Mouse (Mus musculus) embryonic facial prominence, embryonic 15.5 days (tissue): ENCODE results near the gene Il12rb2. TPM values are rescaled to one million over a fixed set of nuclear protein-coding genes. Genes with fewer than 3 reads are reported as not detected.

Source experiments
- ATAC-seq: fragments of 200-750 bp; cut with Nextera tagmentation; 2 replicates; pipeline ENCODE4 v1.8.0; 2017; ENCODE audit warnings: low read depth, moderate TSS enrichment; ENCODE audit not compliant: insufficient number of reproducible peaks, low FRiP score, low TSS enrichment
- H3K27ac ChIP-seq: fragments of 300-500 bp; sonication (generic); replicated peaks from 2 replicates; pipeline ENCODE4 v1.5.1; 2015; ENCODE audit warnings: mild to moderate bottlenecking, inconsistent platforms
- H3K27me3 ChIP-seq: fragments of 300-500 bp; sonication (generic); 2 replicates; pipeline ENCODE4 v1.6.1; 2015; ENCODE audit warnings: inconsistent platforms
- H3K36me3 ChIP-seq: fragments of 300-500 bp; sonication (generic); 2 replicates; pipeline ENCODE4 v1.6.1; 2015; ENCODE audit warnings: mild to moderate bottlenecking, inconsistent platforms
- H3K4me1 ChIP-seq: fragments of 300-500 bp; sonication (generic); 2 replicates; pipeline ENCODE4 v1.6.1; 2015; ENCODE audit warnings: inconsistent platforms
- H3K4me2 ChIP-seq: fragments of 300-500 bp; sonication (generic); replicated peaks from 2 replicates; pipeline ENCODE4 v1.6.1; 2015; ENCODE audit warnings: mild to moderate bottlenecking, inconsistent platforms
- H3K4me3 ChIP-seq: fragments of 300-500 bp; sonication (generic); replicated peaks from 2 replicates; pipeline ENCODE4 v1.5.1; 2015; ENCODE audit warnings: mild to moderate bottlenecking, inconsistent platforms
- H3K9ac ChIP-seq: fragments of 300-500 bp; sonication (generic); 2 replicates; pipeline ENCODE4 v1.6.1; 2015; ENCODE audit warnings: inconsistent platforms
- H3K9me3 ChIP-seq: fragments of 300-500 bp; sonication (generic); replicated peaks from 2 replicates; pipeline ENCODE4 v1.6.1; 2016; ENCODE audit warnings: inconsistent platforms
- WGBS: fragments of 180-500 bp; shearing (Covaris S2); methylation state at CpG from one replicate; pipeline ENCODE4 v1.1.7; 2015; 5-methylcytosine and 5-hydroxymethylcytosine counted together
- polyA plus RNA-seq: library from polyadenylated mRNA; unstranded; fragments of >200 nt; fragmentation: Nextera tagmentation; extraction: Ambion mirVana; gene quantifications from 2 replicates; pipeline ENCODE4 v1.2.1, GENCODE M21; 2015

Il12rb2 gene
- polyA plus RNA-seq, 1 experiment from 2014 or later = 0.19 TPM

- H3K36me3 ChIP-seq = no peaks in the 10 kb centered on the region
- no peak overlapping the region for H3K4me2 ChIP-seq
- no peaks in the 10 kb centered on the region for H3K9me3 ChIP-seq
- WGBS = 48% methylated on average over 5 of the region's 5 CpGs
- no peak for ATAC-seq
- H3K27me3 ChIP-seq = no peaks in the 10 kb centered on the region
- H3K4me3 ChIP-seq = no peak overlapping the region
- H3K4me1 ChIP-seq = peaks cover 12% of the 10 kb centered on the region
- no peak overlapping the region for H3K27ac ChIP-seq
- H3K9ac ChIP-seq = no peak overlapping the region
Measured at GRCm38 (mm10) chr6:67296126-67296525, 79.9 kb downstream of the Il12rb2 start.

GRCm38 (mm10) chr6:67292042-67292623, 83.9 kb downstream of the Il12rb2 start:
- H3K27me3 ChIP-seq = no peaks in the 10 kb centered on the region
- no peak overlapping the region for H3K4me2 ChIP-seq
- H3K4me3 ChIP-seq = no peak overlapping the region
- H3K9me3 ChIP-seq = no peaks in the 10 kb centered on the region
- H3K27ac ChIP-seq = no peak overlapping the region
- no peak for ATAC-seq
- 76% methylated on average over 5 of the region's 5 CpGs for WGBS
- H3K4me1 ChIP-seq = no peaks in the 10 kb centered on the region
- H3K9ac ChIP-seq = no peak overlapping the region
- peaks cover 10% of the 10 kb centered on the region for H3K36me3 ChIP-seq

- Histone ChIP-seq H3K9me3 (no peaks in the 10 kb centered on the region), H3K4me3 (no peak overlapping the region), H3K27me3 (no peaks in the 10 kb centered on the region), H3K9ac (no peak overlapping the region), H3K4me1 (no peaks in the 10 kb centered on the region), H3K4me2 (no peak overlapping the region), H3K36me3 (peaks cover 34% of the 10 kb centered on the region), H3K27ac (no peak overlapping the region)
- ATAC-seq = no peak
- WGBS = 74% methylated on average over 1 of the region's 1 CpGs
Measured at GRCm38 (mm10) chr6:67282897-67283296, 93.1 kb downstream of the Il12rb2 start.

- Histone ChIP-seq H3K36me3 (peaks cover 43% of the 10 kb centered on the region), H3K4me2 (no peak overlapping the region), H3K9me3 (no peaks in the 10 kb centered on the region), H3K4me3 (no peak overlapping the region), H3K27ac (no peak overlapping the region), H3K27me3 (no peaks in the 10 kb centered on the region), H3K9ac (no peak overlapping the region), H3K4me1 (no peaks in the 10 kb centered on the region)
- WGBS = 51% methylated on average over 9 of the region's 9 CpGs
- ATAC-seq = no peak
Measured at GRCm38 (mm10) chr6:67281614-67282197, 94.3 kb downstream of the Il12rb2 start.

- H3K27ac ChIP-seq = no peak overlapping the region
- H3K9ac ChIP-seq = no peak overlapping the region
- 74% methylated on average over 5 of the region's 5 CpGs for WGBS
- no peak overlapping the region for H3K4me2 ChIP-seq
- no peaks in the 10 kb centered on the region for H3K9me3 ChIP-seq
- no peak overlapping the region for H3K4me3 ChIP-seq
- H3K4me1 ChIP-seq = no peaks in the 10 kb centered on the region
- H3K27me3 ChIP-seq = no peaks in the 10 kb centered on the region
- no peak for ATAC-seq
- H3K36me3 ChIP-seq = peaks cover 47% of the 10 kb centered on the region
Measured at GRCm38 (mm10) chr6:67277944-67278343, 98.0 kb downstream of the Il12rb2 start.

- Histone ChIP-seq H3K27me3 (no peaks in the 10 kb centered on the region), H3K9me3 (no peaks in the 10 kb centered on the region), H3K9ac (no peak overlapping the region), H3K4me3 (peak overlapping the region; percentile 34), H3K36me3 (peaks cover 16% of the 10 kb centered on the region), H3K27ac (no peak overlapping the region), H3K4me2 (peak overlapping the region; percentile 49), H3K4me1 (no peaks in the 10 kb centered on the region)
- no peak for ATAC-seq
- 21% methylated on average over 2 of the region's 2 CpGs for WGBS
Measured at GRCm38 (mm10) chr6:67269459-67269858, 106.5 kb downstream of the Il12rb2 start.

GRCm38 (mm10) chr6:67268983-67269382, 107.0 kb downstream of the Il12rb2 start:
- H3K27ac ChIP-seq = no peak overlapping the region
- H3K4me2 ChIP-seq = peak overlapping the region; percentile 49
- H3K36me3 ChIP-seq = peaks cover 14% of the 10 kb centered on the region
- no peak overlapping the region for H3K9ac ChIP-seq
- no peak for ATAC-seq
- 6% methylated on average over 1 of the region's 1 CpGs for WGBS
- H3K4me3 ChIP-seq = peak overlapping the region; percentile 34
- H3K27me3 ChIP-seq = no peaks in the 10 kb centered on the region
- no peaks in the 10 kb centered on the region for H3K9me3 ChIP-seq
- no peaks in the 10 kb centered on the region for H3K4me1 ChIP-seq

- Histone ChIP-seq H3K27me3 (no peaks in the 10 kb centered on the region), H3K4me2 (peak overlapping the region; percentile 49), H3K36me3 (peaks cover 10% of the 10 kb centered on the region; the same call in 1 of the 2 replicates), H3K27ac (peak overlapping the region; percentile 90), H3K9me3 (no peaks in the 10 kb centered on the region), H3K4me3 (peak overlapping the region; percentile 99), H3K9ac (peak overlapping the region; percentile 98), H3K4me1 (no peaks in the 10 kb centered on the region)
- WGBS = 0% methylated on average over 2 of the region's 2 CpGs
- ATAC-seq = no peak
Measured at GRCm38 (mm10) chr6:67268245-67268612, 107.8 kb downstream of the Il12rb2 start.

GRCm38 (mm10) chr6:67267408-67268244, 108.4 kb downstream of the Il12rb2 start:
- Histone ChIP-seq H3K4me2 (peak overlapping the region; percentile 49), H3K9ac (peak overlapping the region; percentile 98), H3K9me3 (no peaks in the 10 kb centered on the region), H3K27ac (peak overlapping the region; percentile 90), H3K36me3 (peaks cover 7% of the 10 kb centered on the region; the same call in 1 of the 2 replicates), H3K4me3 (peak overlapping the region; percentile 99), H3K27me3 (no peaks in the 10 kb centered on the region), H3K4me1 (no peaks in the 10 kb centered on the region)
- ATAC-seq = peak; percentile 16; the same call in 1 of the 2 replicates
- under 1% methylated on average over 65 of the region's 65 CpGs for WGBS

GRCm38 (mm10) chr6:67266664-67267407, 109.2 kb downstream of the Il12rb2 start:
- Histone ChIP-seq H3K4me2 (peak overlapping the region; percentile 62), H3K36me3 (peaks cover 5% of the 10 kb centered on the region; the same call in 1 of the 2 replicates), H3K9me3 (no peaks in the 10 kb centered on the region), H3K4me3 (peak overlapping the region; percentile 99), H3K27me3 (no peaks in the 10 kb centered on the region), H3K4me1 (no peaks in the 10 kb centered on the region), H3K9ac (peak overlapping the region; percentile 98), H3K27ac (peak overlapping the region; percentile 90)
- ATAC-seq = peak; percentile 100
- WGBS = under 1% methylated on average over 68 of the region's 68 CpGs
